Mouse (Mus musculus) limb, embryonic 12.5 days (tissue): ENCODE measurements around the gene Zc3h12a. TPM values are rescaled to one million over a fixed set of nuclear protein-coding genes. Genes with fewer than 3 reads are reported as not detected.

ENCODE experiments used
- ATAC-seq: fragments of 200-750 bp; cut with Nextera tagmentation; 2 replicates; pipeline ENCODE4 v1.8.0; 2017; ENCODE audit warnings: low read depth, moderate TSS enrichment; ENCODE audit not compliant: insufficient number of reproducible peaks, insufficient read depth, low FRiP score, low TSS enrichment
- H3K27ac ChIP-seq: fragments of 300-500 bp; sonication (generic); 2 replicates; pipeline ENCODE4 v1.5.1; 2016; ENCODE audit warnings: mild to moderate bottlenecking, moderate library complexity
- H3K27me3 ChIP-seq: fragments of 300-500 bp; sonication (generic); 2 replicates; pipeline ENCODE4 v1.6.1; 2016; ENCODE audit warnings: mild to moderate bottlenecking, moderate library complexity
- H3K36me3 ChIP-seq: fragments of 300-500 bp; sonication (generic); 2 replicates; pipeline ENCODE4 v1.6.1; 2016; ENCODE audit warnings: mild to moderate bottlenecking, moderate library complexity
- H3K4me1 ChIP-seq: fragments of 300-500 bp; sonication (generic); replicated peaks from 2 replicates; pipeline ENCODE4 v1.6.1; 2016
- H3K4me2 ChIP-seq: fragments of 300-500 bp; sonication (generic); 2 replicates; pipeline ENCODE4 v1.6.1; 2016; ENCODE audit warnings: mild to moderate bottlenecking, moderate library complexity
- H3K4me3 ChIP-seq: fragments of 300-500 bp; sonication (generic); replicated peaks from 2 replicates; pipeline ENCODE4 v1.5.1; 2016; ENCODE audit warnings: mild to moderate bottlenecking
- H3K9ac ChIP-seq: fragments of 300-500 bp; sonication (generic); replicated peaks from 2 replicates; pipeline ENCODE4 v1.6.1; 2016; ENCODE audit warnings: mild to moderate bottlenecking, moderate library complexity
- H3K9me3 ChIP-seq: fragments of 300-500 bp; sonication (generic); 2 replicates; pipeline ENCODE4 v1.6.1; 2016; ENCODE audit warnings: mild to moderate bottlenecking, moderate library complexity
- WGBS: fragments of 180-500 bp; shearing (Covaris S2); methylation state at CpG from one replicate; pipeline ENCODE4 v1.1.7; 2016; 5-methylcytosine and 5-hydroxymethylcytosine counted together
- polyA plus RNA-seq: library from polyadenylated mRNA; unstranded; fragments of >200 nt; fragmentation: Nextera tagmentation; extraction: Ambion mirVana; gene quantifications from 2 replicates; pipeline ENCODE4 v1.2.1, GENCODE M21; 2016

Zc3h12a gene
- 0.24 and 0.32 TPM in 2 replicates for polyA plus RNA-seq

GRCm38 (mm10) chr4:125127305-125128084 is at the start of gene Zc3h12a:
TSS of gene Zc3h12a (minus strand) at chr4:125127840.
- ATAC-seq: peak; percentile 76
- peaks cover 25% of the 10 kb centered on the region for H3K4me1 ChIP-seq
- H3K27ac ChIP-seq: no peak within 1 kb of the TSS
- no peaks in the 10 kb centered on the region for H3K36me3 ChIP-seq
- peak within 1 kb of the TSS; percentile 47 for H3K9ac ChIP-seq
- peaks cover 49% of the 10 kb centered on the region for H3K27me3 ChIP-seq
- H3K9me3 ChIP-seq: no peaks in the 10 kb centered on the region
- peak within 1 kb of the TSS; percentile 94 for H3K4me2 ChIP-seq
- peak within 1 kb of the TSS; percentile 63 for H3K4me3 ChIP-seq
- 3% methylated on average over 62 of the region's 62 CpGs for WGBS

DNA sequence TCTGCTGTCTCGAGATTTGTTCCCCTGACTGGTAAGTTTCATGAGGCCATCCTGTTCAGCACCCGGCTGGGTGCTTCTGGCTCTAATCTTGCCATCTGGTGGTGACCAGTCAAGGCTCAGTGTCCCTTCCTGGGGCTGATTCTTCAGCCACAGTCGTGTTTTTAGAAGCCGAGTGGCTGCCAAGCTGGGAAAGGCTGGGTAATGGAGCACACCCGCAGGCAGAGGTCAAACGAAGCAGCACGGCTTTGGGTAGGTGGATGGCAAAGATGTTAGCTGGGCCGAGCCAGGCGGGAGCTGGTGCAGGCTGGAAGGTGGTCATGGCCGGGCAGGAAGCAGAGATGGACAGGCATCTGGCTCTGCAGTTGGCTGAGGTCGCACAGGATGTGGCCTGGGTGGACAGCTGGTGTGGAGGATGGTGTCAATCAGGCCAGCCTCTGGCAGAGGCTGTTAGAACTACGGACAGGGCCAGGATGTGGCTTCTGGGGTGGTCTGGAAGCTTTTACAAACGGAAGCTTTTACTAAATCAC is 49.1 kb upstream of the Zc3h12a start:
- Histone ChIP-seq H3K4me2 (no peak overlapping the region), H3K27me3 (peaks cover 4% of the 10 kb centered on the region; the same call in 1 of the 2 replicates), H3K9me3 (no peaks in the 10 kb centered on the region), H3K9ac (no peak overlapping the region), H3K4me3 (no peak overlapping the region), H3K36me3 (no peaks in the 10 kb centered on the region), H3K27ac (no peak overlapping the region), H3K4me1 (peaks cover 16% of the 10 kb centered on the region)
- WGBS: 16% methylated on average over 13 of the region's 13 CpGs
- ATAC-seq: no peak

- ATAC-seq: no peak
- Histone ChIP-seq H3K27ac (no peak overlapping the region), H3K9me3 (no peaks in the 10 kb centered on the region), H3K4me2 (no peak overlapping the region), H3K4me3 (no peak overlapping the region), H3K4me1 (peaks cover 16% of the 10 kb centered on the region), H3K27me3 (peaks cover 9% of the 10 kb centered on the region; the same call in 1 of the 2 replicates), H3K9ac (no peak overlapping the region), H3K36me3 (no peaks in the 10 kb centered on the region)
- 68% methylated on average over 5 of the region's 5 CpGs for WGBS
These were observed 48.5 kb upstream of the Zc3h12a start for GRCm38 (mm10) chr4:125176190-125176589.

DNA sequence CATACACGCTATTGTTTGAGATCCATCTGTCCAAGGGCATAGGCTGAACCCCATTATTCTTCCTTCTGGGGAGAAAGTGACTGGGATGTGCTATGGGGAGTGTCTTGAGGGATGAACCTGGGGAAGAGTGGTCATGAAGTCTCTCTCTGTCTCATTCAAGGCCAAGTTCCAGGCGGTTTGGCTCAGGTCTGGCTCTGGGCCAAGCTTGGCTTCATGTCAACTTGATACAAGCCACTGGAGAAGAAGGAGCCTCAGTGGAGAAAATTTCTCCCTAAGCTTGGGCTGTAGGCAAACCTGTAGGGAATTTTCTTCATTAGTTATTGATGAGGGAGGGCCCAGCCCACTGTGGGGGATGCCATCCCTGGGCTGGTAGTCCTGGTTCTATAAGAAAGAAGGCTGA is 48.0 kb upstream of the Zc3h12a start:
- Histone ChIP-seq H3K9me3 (no peaks in the 10 kb centered on the region), H3K4me2 (no peak overlapping the region), H3K4me3 (no peak overlapping the region), H3K36me3 (no peaks in the 10 kb centered on the region), H3K27me3 (peaks cover 12% of the 10 kb centered on the region), H3K4me1 (peaks cover 16% of the 10 kb centered on the region), H3K27ac (no peak overlapping the region), H3K9ac (no peak overlapping the region)
- 87% methylated on average over 2 of the region's 2 CpGs for WGBS
- no peak for ATAC-seq

DNA sequence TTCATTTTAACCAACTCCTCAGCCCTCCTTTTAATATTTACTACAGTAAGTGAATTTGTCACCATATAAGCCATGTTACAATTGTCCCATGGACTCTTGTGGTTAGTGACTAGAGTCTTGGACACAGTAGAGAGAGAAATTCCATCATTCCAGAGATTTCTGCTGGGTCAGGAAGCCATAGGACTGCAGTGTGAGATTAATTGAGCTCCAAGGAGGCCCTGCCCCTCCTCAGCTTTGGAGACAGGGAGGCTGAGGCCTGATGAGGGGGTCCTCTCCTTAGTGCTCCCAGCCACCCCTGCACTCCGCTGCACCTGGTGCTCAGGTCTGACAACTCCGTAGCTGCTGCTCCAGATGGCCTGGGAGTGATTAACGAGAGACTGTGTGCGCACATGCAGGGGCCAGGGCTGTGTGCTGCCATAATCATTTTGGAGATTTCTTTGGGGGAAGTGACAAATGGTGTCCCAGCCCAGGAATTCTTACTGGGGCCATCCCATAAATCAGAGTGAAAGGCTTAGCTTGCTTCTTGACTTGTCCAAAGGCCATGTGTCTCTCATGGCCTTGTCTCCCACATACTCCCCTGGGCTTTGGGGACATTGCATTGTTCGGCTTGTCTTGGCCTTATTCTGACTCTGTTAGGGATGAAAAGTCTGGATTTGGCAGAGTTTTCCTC is 47.0 kb upstream of the Zc3h12a start:
- 23% methylated on average over 5 of the region's 5 CpGs for WGBS

DNA sequence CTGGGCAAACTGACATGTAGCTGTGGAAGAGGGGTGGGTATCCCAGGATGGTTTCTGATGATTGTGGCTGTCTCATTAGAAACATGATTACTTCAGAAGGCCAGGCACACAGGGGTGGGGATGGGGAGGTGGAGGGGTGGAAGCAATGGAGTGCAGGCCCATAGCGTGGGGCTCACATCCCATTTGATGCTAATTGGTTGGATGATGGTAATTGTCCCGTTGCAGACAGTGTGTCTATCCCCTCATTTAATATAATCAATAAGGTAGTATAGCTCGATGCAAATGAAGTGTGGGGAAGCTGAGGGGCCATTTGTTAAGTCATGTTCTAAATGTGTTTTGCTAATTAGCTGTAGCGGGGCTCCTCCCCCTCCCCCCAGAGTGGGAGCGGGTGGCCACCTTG is 45.5 kb upstream of the Zc3h12a start:
- Histone ChIP-seq H3K36me3 (no peaks in the 10 kb centered on the region), H3K4me3 (no peak overlapping the region), H3K4me1 (peaks cover 16% of the 10 kb centered on the region), H3K27ac (no peak overlapping the region), H3K4me2 (no peak overlapping the region), H3K9ac (no peak overlapping the region), H3K9me3 (no peaks in the 10 kb centered on the region), H3K27me3 (peaks cover 22% of the 10 kb centered on the region)
- 64% methylated on average over 5 of the region's 5 CpGs for WGBS
- ATAC-seq: no peak

More for the DNA sequence above, 47.0 kb upstream of the Zc3h12a start:
- no peak for ATAC-seq
- H3K4me1 ChIP-seq: peaks cover 16% of the 10 kb centered on the region
- H3K4me3 ChIP-seq: no peak overlapping the region
- H3K27me3 ChIP-seq: peaks cover 21% of the 10 kb centered on the region
- no peaks in the 10 kb centered on the region for H3K9me3 ChIP-seq
- H3K4me2 ChIP-seq: no peak overlapping the region
- no peaks in the 10 kb centered on the region for H3K36me3 ChIP-seq
- H3K27ac ChIP-seq: no peak overlapping the region
- no peak overlapping the region for H3K9ac ChIP-seq

GRCm38 (mm10) chr4:125172736-125173135 is 45.1 kb upstream of the Zc3h12a start:
- H3K4me2 ChIP-seq: no peak overlapping the region
- H3K4me3 ChIP-seq: no peak overlapping the region
- 89% methylated on average over 13 of the region's 13 CpGs for WGBS
- H3K27me3 ChIP-seq: peaks cover 22% of the 10 kb centered on the region
- H3K27ac ChIP-seq: no peak overlapping the region
- no peaks in the 10 kb centered on the region for H3K9me3 ChIP-seq
- ATAC-seq: no peak
- no peak overlapping the region for H3K9ac ChIP-seq
- H3K4me1 ChIP-seq: peaks cover 16% of the 10 kb centered on the region
- H3K36me3 ChIP-seq: no peaks in the 10 kb centered on the region

GRCm38 (mm10) chr4:125167723-125168122 is 40.1 kb upstream of the Zc3h12a start:
- Histone ChIP-seq H3K4me1 (no peaks in the 10 kb centered on the region), H3K27me3 (peaks cover 32% of the 10 kb centered on the region), H3K27ac (no peak overlapping the region), H3K4me3 (no peak overlapping the region), H3K36me3 (no peaks in the 10 kb centered on the region), H3K4me2 (no peak overlapping the region), H3K9me3 (no peaks in the 10 kb centered on the region), H3K9ac (no peak overlapping the region)
- WGBS: 63% methylated on average over 1 of the region's 1 CpGs
- ATAC-seq: no peak

GRCm38 (mm10) chr4:125164861-125165260 is 37.2 kb upstream of the Zc3h12a start:
- Histone ChIP-seq H3K4me1 (peaks cover 3% of the 10 kb centered on the region; the same call in 1 of the 2 replicates), H3K27ac (no peak overlapping the region), H3K9me3 (no peaks in the 10 kb centered on the region), H3K9ac (no peak overlapping the region), H3K27me3 (peaks cover 34% of the 10 kb centered on the region), H3K36me3 (no peaks in the 10 kb centered on the region), H3K4me3 (no peak overlapping the region), H3K4me2 (no peak overlapping the region)
- no peak for ATAC-seq
- WGBS: 93% methylated on average over 6 of the region's 6 CpGs

DNA sequence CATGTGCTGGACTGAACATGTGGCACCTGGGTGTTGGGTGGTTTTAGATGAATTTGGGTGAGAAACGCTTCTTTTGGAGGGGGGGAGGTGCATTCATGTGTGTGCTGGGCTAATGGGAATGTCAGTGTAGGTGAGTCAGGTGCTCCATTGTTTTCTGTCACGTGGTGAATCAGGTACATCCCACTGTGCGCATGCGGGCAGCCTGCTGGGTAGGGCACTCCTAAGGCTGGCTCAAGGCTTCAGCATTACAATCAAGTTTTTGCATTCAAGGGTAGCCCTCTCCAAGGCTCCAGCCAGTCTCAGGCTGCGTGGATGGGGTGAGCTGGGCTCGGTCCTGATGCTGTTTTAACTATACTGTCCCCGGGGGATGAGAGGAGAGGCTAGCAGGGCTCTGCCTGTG is 35.1 kb upstream of the Zc3h12a start:
- Histone ChIP-seq H3K4me3 (no peak overlapping the region), H3K9me3 (no peaks in the 10 kb centered on the region), H3K4me1 (peaks cover 3% of the 10 kb centered on the region; the same call in 1 of the 2 replicates), H3K27ac (no peak overlapping the region), H3K27me3 (peaks cover 33% of the 10 kb centered on the region), H3K9ac (no peak overlapping the region), H3K4me2 (no peak overlapping the region), H3K36me3 (no peaks in the 10 kb centered on the region)
- WGBS: 57% methylated on average over 7 of the region's 7 CpGs
- ATAC-seq: no peak

DNA sequence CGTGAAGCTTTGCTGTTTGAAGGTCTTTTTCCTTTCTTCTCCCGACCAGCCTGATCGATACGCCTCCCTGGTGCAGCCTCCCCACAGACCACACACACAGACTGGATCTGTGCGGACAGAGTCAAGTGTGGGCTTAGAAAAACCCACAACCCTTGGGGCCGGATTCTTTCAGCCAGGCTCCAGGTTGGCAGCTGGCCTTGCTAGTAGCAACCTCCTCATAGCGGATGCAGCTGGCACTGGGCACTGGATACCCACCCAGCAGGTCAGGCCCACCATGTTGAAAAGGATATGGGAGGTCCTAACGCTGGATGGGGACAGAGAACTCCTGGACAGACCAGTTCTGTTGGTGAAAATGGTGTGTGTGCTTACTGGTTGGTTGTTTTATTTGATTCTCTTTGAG is 33.8 kb upstream of the Zc3h12a start:
- Histone ChIP-seq H3K27me3 (peaks cover 29% of the 10 kb centered on the region), H3K4me3 (no peak overlapping the region), H3K36me3 (no peaks in the 10 kb centered on the region), H3K9ac (no peak overlapping the region), H3K4me1 (peaks cover 3% of the 10 kb centered on the region; the same call in 1 of the 2 replicates), H3K9me3 (no peaks in the 10 kb centered on the region), H3K4me2 (no peak overlapping the region), H3K27ac (no peak overlapping the region)
- no peak for ATAC-seq
- WGBS: 57% methylated on average over 8 of the region's 8 CpGs
